Mouse (Mus musculus) yolk sac, embryonic 10.5 days (tissue): ENCODE results near the gene Fam155a.
"Not testable (repeated sequence)": the region's sequence is repeated elsewhere in the genome, so short reads cannot be mapped to it uniquely, and the experiment has no call there.

ENCODE experiments used
- DNase-seq: peaks from one replicate; pipeline ENCODE4 v3.0.0-alpha.2; 2017; ENCODE audit warnings: low spot score

Gene Fam155a

GRCm38 (mm10) chr8:9398606-9399263, 372.2 kb downstream of the Fam155a start:
- DNase-seq, result no peak

GRCm38 (mm10) chr8:9398040-9398439, 372.9 kb downstream of the Fam155a start:
- no peak for DNase-seq

GRCm38 (mm10) chr8:9394670-9395069, 376.3 kb downstream of the Fam155a start:
- no peak for DNase-seq

- DNase-seq, result no peak
These were observed 377.7 kb downstream of the Fam155a start for GRCm38 (mm10) chr8:9393246-9393645.

GRCm38 (mm10) chr8:9390229-9390628, 380.7 kb downstream of the Fam155a start:
- DNase-seq, result not testable (repeated sequence)

- no peak for DNase-seq
These were observed 401.8 kb downstream of the Fam155a start for GRCm38 (mm10) chr8:9369201-9369600.

GRCm38 (mm10) chr8:9367721-9368120, 403.2 kb downstream of the Fam155a start:
- no peak for DNase-seq

- DNase-seq, result no peak
These were observed 405.6 kb downstream of the Fam155a start for GRCm38 (mm10) chr8:9365381-9365780.

- no peak for DNase-seq
These were observed 422.3 kb downstream of the Fam155a start for GRCm38 (mm10) chr8:9348523-9349135.

- DNase-seq, result no peak
These were observed 423.8 kb downstream of the Fam155a start for GRCm38 (mm10) chr8:9347163-9347562.

- no peak for DNase-seq
These were observed 426.8 kb downstream of the Fam155a start for GRCm38 (mm10) chr8:9344136-9344535.

GRCm38 (mm10) chr8:9342998-9343397, 428.0 kb downstream of the Fam155a start:
- no peak for DNase-seq

- DNase-seq, result no peak
These were observed 428.4 kb downstream of the Fam155a start for GRCm38 (mm10) chr8:9342593-9342992.

- DNase-seq, result no peak
These were observed 433.1 kb downstream of the Fam155a start for GRCm38 (mm10) chr8:9337905-9338304.

- DNase-seq, result no peak
These were observed 435.0 kb downstream of the Fam155a start for GRCm38 (mm10) chr8:9335933-9336303.

- no peak for DNase-seq
These were observed 435.6 kb downstream of the Fam155a start for GRCm38 (mm10) chr8:9335285-9335932.

- no peak for DNase-seq
These were observed 438.2 kb downstream of the Fam155a start for GRCm38 (mm10) chr8:9332766-9333165.

- peak; percentile 33 for DNase-seq
These were observed 461.5 kb downstream of the Fam155a start for GRCm38 (mm10) chr8:9309456-9309855.

- DNase-seq, result no peak
These were observed 467.3 kb downstream of the Fam155a start for GRCm38 (mm10) chr8:9303526-9304135.

- DNase-seq, result no peak
These were observed 475.9 kb downstream of the Fam155a start for GRCm38 (mm10) chr8:9295046-9295445.

- DNase-seq, result no peak
These were observed 478.4 kb downstream of the Fam155a start for GRCm38 (mm10) chr8:9292532-9292931.

- peak; percentile 5 for DNase-seq
These were observed 482.8 kb downstream of the Fam155a start for GRCm38 (mm10) chr8:9288015-9288729.
